In the genomic region with DNA sequence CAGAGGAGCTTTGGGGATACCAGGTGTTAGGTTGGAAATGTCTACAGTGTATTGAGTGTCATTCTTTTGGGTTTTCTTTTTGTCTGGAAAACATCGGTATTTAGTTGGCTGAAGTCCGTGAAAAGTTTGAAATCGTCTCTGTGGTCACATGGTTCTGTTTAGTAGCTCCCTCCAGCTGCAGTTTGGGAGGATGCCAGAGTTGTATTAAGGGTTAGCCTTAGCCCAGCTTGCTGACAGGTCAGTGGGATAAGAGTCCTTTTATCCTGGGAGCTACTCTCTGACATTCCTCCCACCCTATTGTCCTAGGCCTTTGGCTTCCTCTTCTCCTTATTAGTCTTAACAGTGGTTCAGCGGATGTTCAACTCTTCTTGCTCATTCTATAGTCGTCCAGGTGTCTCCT, we compare ENCODE assay signal across 15 mouse cellular contexts.
"Had no signal": no experiment of that assay in that cellular context is flagged by ENCODE, and none has a peak within 500 bp of the region (broad histone marks: within the 10 kb centered on the region; RNA-seq: fewer than 3 reads in every experiment).

No protein-coding gene starts in this region.

- H3K9ac ChIP-seq: liver, embryonic 13.5 days; liver, postnatal 0 days; neural tube, embryonic 15.5 days had no signal

- DNase-seq: kidney, adult 8-10 months; kidney, postnatal 10 days; liver; liver, embryonic 13.5 days; liver, postnatal 0 days; midbrain, embryonic 14.5 days; right cerebral cortex, adult 18-20 months; right cerebral cortex, postnatal 25 days; thymus, postnatal 36 days had no signal

- ATAC-seq: intestine, embryonic 16.5 days; liver, postnatal 0 days had no signal

- H3K4me2 ChIP-seq: liver, embryonic 13.5 days; neural tube, embryonic 15.5 days had no signal

- H3K27me3 ChIP-seq: neural tube, embryonic 15.5 days had no signal

- H3K4me1 ChIP-seq: midbrain, embryonic 10.5 days; neural tube, embryonic 15.5 days had no signal

- H3K36me3 ChIP-seq: liver, embryonic 13.5 days had no signal

- H3K27ac ChIP-seq: left cerebral cortex, adult 2 months; liver, embryonic 13.5 days; midbrain, embryonic 10.5 days; neural tube, embryonic 15.5 days had no signal

- H3K4me3 ChIP-seq: layer of hippocampus, adult 2 months; left cerebral cortex, adult 2 months; liver, embryonic 13.5 days; midbrain, embryonic 10.5 days; myocyte; neural tube, embryonic 15.5 days had no signal

- H3K9me3 ChIP-seq: liver, embryonic 13.5 days; midbrain, embryonic 10.5 days; neural tube, embryonic 15.5 days had no signal
